Mouse (Mus musculus) MEL (cell line): ENCODE measurements around the gene Mmab. TPM values are rescaled to one million over a fixed set of nuclear protein-coding genes. Genes with fewer than 3 reads are reported as not detected.

Experiments
- DNase-seq: peaks from one replicate; pipeline ENCODE4 v3.0.0; 2011; ENCODE audit warnings: low read depth, low spot score
- H3K27ac ChIP-seq: 2 replicates; pipeline ENCODE4 v1.5.1; 2012; ENCODE audit warnings: low read depth, mild to moderate bottlenecking, control low read depth, low read length, moderate library complexity; ENCODE audit not compliant: control insufficient read depth
- H3K27me3 ChIP-seq, 2 experiments: fragments of 150-350 bp in 1 of 2; sonication (generic) in 1 of 2; 2 replicates each; pipeline ENCODE4 v1.6.1; 2012; ENCODE audit warnings: low read length in 2 of 2, mild to moderate bottlenecking in 2 of 2, improper control_type of control experiment in 1 of 2, moderate library complexity in 1 of 2; ENCODE audit not compliant: insufficient read depth in 2 of 2, control insufficient read depth in 1 of 2
- H3K36me3 ChIP-seq, 2 experiments: 2 replicates each; pipeline ENCODE4 v1.6.1; 2012 to 2014; ENCODE audit warnings: low read length in 2 of 2, improper control_type of control experiment in 1 of 2, inconsistent platforms in 1 of 2, mild to moderate bottlenecking in 1 of 2; ENCODE audit not compliant: insufficient read depth in 2 of 2, control insufficient read depth in 1 of 2
- H3K4me1 ChIP-seq, 2 experiments: fragments of 150-350 bp in 1 of 2; sonication (generic) in 1 of 2; 2 replicates each; pipeline ENCODE4 v1.6.1; 2012; ENCODE audit warnings: low read length in 2 of 2, improper control_type of control experiment in 1 of 2, mild to moderate bottlenecking in 1 of 2; ENCODE audit not compliant: insufficient read depth in 2 of 2, control insufficient read depth in 1 of 2
- H3K4me3 ChIP-seq, 2 experiments: fragments of 150-350 bp in 1 of 2; sonication (generic) in 1 of 2; 2 replicates each; pipeline ENCODE4 v1.5.1; 2012; ENCODE audit warnings: low read depth in 2 of 2, low read length in 2 of 2, mild to moderate bottlenecking in 2 of 2, moderate library complexity in 2 of 2, control low read depth in 1 of 2, improper control_type of control experiment in 1 of 2; ENCODE audit not compliant: control insufficient read depth in 1 of 2, insufficient read depth in 1 of 2
- H3K79me2 ChIP-seq: 2 replicates; pipeline ENCODE4 v1.6.1; 2012; ENCODE audit warnings: mild to moderate bottlenecking, low read length, moderate library complexity; ENCODE audit not compliant: control insufficient read depth, poor library complexity, insufficient read depth
- H3K9ac ChIP-seq: 2 replicates; pipeline ENCODE4 v1.6.1; 2012; ENCODE audit warnings: low read depth, mild to moderate bottlenecking, control low read depth, low read length, moderate library complexity; ENCODE audit not compliant: control insufficient read depth, poor library complexity, severe bottlenecking
- H3K9me3 ChIP-seq: fragments of 150-350 bp; sonication (generic); replicated peaks from 2 replicates; pipeline ENCODE4 v1.6.1; 2012; ENCODE audit warnings: mild to moderate bottlenecking, low read length, improper control_type of control experiment, moderate library complexity; ENCODE audit not compliant: insufficient read depth
- BHLHE40 ChIP-seq: IDR thresholded peaks from 2 replicates; pipeline ENCODE4 v1.6.1; 2012; ENCODE audit warnings: low read depth, mild to moderate bottlenecking, inconsistent platforms, low read length, improper control_type of control experiment, borderline replicate concordance
- CHD1 ChIP-seq: IDR thresholded peaks from 2 replicates; pipeline ENCODE4 v1.6.1; 2012; ENCODE audit warnings: low read depth, mild to moderate bottlenecking, inconsistent platforms, low read length, improper control_type of control experiment
- CHD2 ChIP-seq: IDR thresholded peaks from 2 replicates; pipeline ENCODE4 v1.6.1; 2011; ENCODE audit warnings: low read length, improper control_type of control experiment
- CTCF ChIP-seq, 3 experiments: IDR thresholded peaks in 2 of 3; conservative IDR thresholded peaks in 1 of 3; 2 replicates each; pipeline ENCODE4 v1.5.1; 2011 to 2012; ENCODE audit warnings: low read length in 3 of 3, low read depth in 2 of 3, mild to moderate bottlenecking in 2 of 3, improper control_type of control experiment in 1 of 3, inconsistent platforms in 1 of 3, mixed read lengths in 1 of 3, moderate library complexity in 1 of 3; ENCODE audit not compliant: control insufficient read depth in 1 of 3, insufficient read depth in 1 of 3, poor library complexity in 1 of 3, severe bottlenecking in 1 of 3
- E2F4 ChIP-seq: IDR thresholded peaks from 2 replicates; pipeline ENCODE4 v1.6.1; 2011; ENCODE audit warnings: low read depth, low read length, improper control_type of control experiment, borderline replicate concordance
- ELF1 ChIP-seq: IDR thresholded peaks from 2 replicates; pipeline ENCODE4 v1.6.1; 2014; ENCODE audit warnings: low read depth, mild to moderate bottlenecking, inconsistent platforms, low read length, improper control_type of control experiment, moderate library complexity
- EP300 ChIP-seq, 2 experiments: IDR thresholded peaks; 2 replicates each; pipeline ENCODE4 v1.6.1; 2011; ENCODE audit warnings: improper control_type of control experiment in 2 of 2, low read length in 2 of 2, low read depth in 1 of 2, mild to moderate bottlenecking in 1 of 2
- ETS1 ChIP-seq: IDR thresholded peaks from 2 replicates; pipeline ENCODE4 v1.6.1; 2012; ENCODE audit warnings: low read depth, mild to moderate bottlenecking, inconsistent platforms, low read length, improper control_type of control experiment, moderate library complexity
- GABPA ChIP-seq: IDR thresholded peaks from 2 replicates; pipeline ENCODE4 v1.6.1; 2012; ENCODE audit warnings: low read depth, mild to moderate bottlenecking, inconsistent platforms, low read length, improper control_type of control experiment, moderate library complexity
- JUND ChIP-seq: IDR thresholded peaks from 2 replicates; pipeline ENCODE4 v1.6.1; 2011; ENCODE audit warnings: low read depth, mild to moderate bottlenecking, improper control_type of control experiment, low read length
- MAFK ChIP-seq: IDR thresholded peaks from 2 replicates; pipeline ENCODE4 v1.6.1; 2011; ENCODE audit warnings: low read depth, mild to moderate bottlenecking, low read length, improper control_type of control experiment, borderline replicate concordance
- MAX ChIP-seq: IDR thresholded peaks from 2 replicates; pipeline ENCODE4 v1.6.1; 2011; ENCODE audit warnings: low read length, improper control_type of control experiment
- MEF2A ChIP-seq: IDR thresholded peaks from 2 replicates; pipeline ENCODE4 v1.6.1; 2014; ENCODE audit warnings: low read depth, mild to moderate bottlenecking, inconsistent platforms, low read length, improper control_type of control experiment; ENCODE audit not compliant: poor library complexity, insufficient replicate concordance, severe bottlenecking; ENCODE audit errors: extremely low read depth
- MXI1 ChIP-seq: IDR thresholded peaks from 2 replicates; pipeline ENCODE4 v1.6.1; 2011; ENCODE audit warnings: mild to moderate bottlenecking, low read depth, low read length, improper control_type of control experiment
- MYB ChIP-seq: IDR thresholded peaks from 2 replicates; pipeline ENCODE4 v1.6.1; 2011; ENCODE audit warnings: mild to moderate bottlenecking, low read depth, low read length, improper control_type of control experiment
- MYC ChIP-seq: IDR thresholded peaks from 2 replicates; pipeline ENCODE4 v1.6.1; 2011; ENCODE audit warnings: low read depth, mild to moderate bottlenecking, low read length, improper control_type of control experiment, moderate library complexity
- NELFE ChIP-seq: IDR thresholded peaks from 2 replicates; pipeline ENCODE4 v1.6.1; 2011; ENCODE audit warnings: low read depth, low read length, improper control_type of control experiment
- POLR2A ChIP-seq, 2 experiments: IDR thresholded peaks; 2 replicates each; pipeline ENCODE4 v1.6.1; 2011 to 2012; ENCODE audit warnings: low read length in 2 of 2, mild to moderate bottlenecking in 2 of 2, control low read depth in 1 of 2, improper control_type of control experiment in 1 of 2, low read depth in 1 of 2, moderate library complexity in 1 of 2; ENCODE audit not compliant: control insufficient read depth in 1 of 2, insufficient read depth in 1 of 2, poor library complexity in 1 of 2
- POLR2AphosphoS2 ChIP-seq: IDR thresholded peaks from 2 replicates; pipeline ENCODE4 v1.6.1; 2011; ENCODE audit warnings: low read length, improper control_type of control experiment
- POLR2AphosphoS5 ChIP-seq: IDR thresholded peaks from 2 replicates; pipeline ENCODE4 v1.6.1; 2012; ENCODE audit warnings: low read depth, borderline replicate concordance, mild to moderate bottlenecking, inconsistent platforms, low read length, moderate library complexity, mixed read lengths
- RAD21 ChIP-seq: IDR thresholded peaks from 2 replicates; pipeline ENCODE4 v1.6.1; 2011; ENCODE audit warnings: mild to moderate bottlenecking, low read depth, low read length, improper control_type of control experiment
- RCOR1 ChIP-seq: IDR thresholded peaks from 2 replicates; pipeline ENCODE4 v1.6.1; 2012; ENCODE audit warnings: low read depth, mild to moderate bottlenecking, inconsistent platforms, low read length, improper control_type of control experiment
- SIN3A ChIP-seq: IDR thresholded peaks from 2 replicates; pipeline ENCODE4 v1.6.1; 2012; ENCODE audit warnings: low read length, improper control_type of control experiment, inconsistent platforms
- SMC3 ChIP-seq: IDR thresholded peaks from 2 replicates; pipeline ENCODE4 v1.6.1; 2011; ENCODE audit warnings: low read depth, low read length, improper control_type of control experiment
- TAL1 ChIP-seq: IDR thresholded peaks from 2 replicates; pipeline ENCODE4 v1.6.1; 2012; ENCODE audit warnings: mild to moderate bottlenecking, inconsistent platforms, low read length, moderate library complexity, mixed read lengths
- TBP ChIP-seq: IDR thresholded peaks from 2 replicates; pipeline ENCODE4 v1.8.0; 2011; ENCODE audit warnings: low read depth, low read length, improper control_type of control experiment
- TCF12 ChIP-seq: IDR thresholded peaks from 2 replicates; pipeline ENCODE4 v1.6.1; 2014; ENCODE audit warnings: low read depth, mild to moderate bottlenecking, inconsistent platforms, low read length, improper control_type of control experiment, moderate library complexity
- UBTF ChIP-seq: IDR thresholded peaks from 2 replicates; pipeline ENCODE4 v1.6.1; 2012; ENCODE audit warnings: low read depth, mild to moderate bottlenecking, inconsistent platforms, low read length, improper control_type of control experiment, moderate library complexity, borderline replicate concordance; ENCODE audit not compliant: insufficient read depth
- USF1 ChIP-seq: IDR thresholded peaks from 2 replicates; pipeline ENCODE4 v1.6.1; 2014; ENCODE audit warnings: low read depth, mild to moderate bottlenecking, inconsistent platforms, low read length, improper control_type of control experiment, moderate library complexity
- USF2 ChIP-seq, 2 experiments: IDR thresholded peaks; 2 replicates each; pipeline ENCODE4 v1.6.1; 2011 to 2012; ENCODE audit warnings: improper control_type of control experiment in 2 of 2, low read length in 2 of 2, borderline replicate concordance in 1 of 2, inconsistent platforms in 1 of 2, low read depth in 1 of 2, mild to moderate bottlenecking in 1 of 2; ENCODE audit not compliant: insufficient read depth in 1 of 2
- ZC3H11A ChIP-seq: IDR thresholded peaks from 2 replicates; pipeline ENCODE4 v1.6.1; 2012; ENCODE audit warnings: low read depth, mild to moderate bottlenecking, inconsistent platforms, low read length, improper control_type of control experiment
- ZMIZ1 ChIP-seq: IDR thresholded peaks from 2 replicates; pipeline ENCODE4 v1.6.1; 2012; ENCODE audit warnings: low read depth, mild to moderate bottlenecking, inconsistent platforms, low read length, improper control_type of control experiment, moderate library complexity
- ZNF384 ChIP-seq: IDR thresholded peaks from 2 replicates; pipeline ENCODE4 v1.6.1; 2012; ENCODE audit warnings: low read depth, mild to moderate bottlenecking, inconsistent platforms, low read length, improper control_type of control experiment
- polyA plus RNA-seq, 2 experiments: library from polyadenylated mRNA; stranded (reverse) in 1 of 2; unstranded in 1 of 2; fragments of >175 nt in 1 of 2; fragments of >200 nt in 1 of 2; gene quantifications; 2 replicates each; pipeline versions ENCODE4 v1.2.1 to v1.2.4; 2012; ENCODE audit warnings: low replicate concordance in 2 of 2, low read depth in 1 of 2; ENCODE audit not compliant: insufficient read length in 2 of 2, insufficient read depth in 1 of 2, missing spikeins in 1 of 2
- total RNA-seq: library from RNA; depleted of rRNA; stranded (reverse); fragments of 300-350 nt; gene quantifications from 2 replicates; pipeline ENCODE4 v1.2.3, GENCODE M21; 2012

The Mmab gene
- total and polyA plus RNA-seq, 3 experiments, result 10.4 to 21.0 TPM; not detected in 1

GRCm38 (mm10) chr5:114449011-114449410 is 5.2 kb upstream of the Mmab start:
- Histone ChIP-seq H3K27me3 (no peaks in the 10 kb centered on the region), H3K9me3 (no peaks in the 10 kb centered on the region), H3K4me3 (no peak overlapping the region), H3K36me3 (peaks cover 0 to 2% of the 10 kb centered on the region in 2 experiments; a peak in 1 of 4 replicates), H3K4me1 (no peaks in the 10 kb centered on the region; a peak in 1 of 4 replicates), H3K79me2 (no peaks in the 10 kb centered on the region), H3K9ac (no peak overlapping the region), H3K27ac (no peak overlapping the region)
- no peak for TF ChIP-seq TBP
- no peak for DNase-seq

GRCm38 (mm10) chr5:114444368-114444692 is 470 bp upstream of the Mmab start:
- Histone ChIP-seq H3K9me3 (no peaks in the 10 kb centered on the region), H3K36me3 (peaks cover 0 to 2% of the 10 kb centered on the region in 2 experiments; a peak in 1 of 4 replicates), H3K9ac (peak overlapping the region; percentile 84), H3K4me3 (peak overlapping the region; percentile 78 to 81), H3K4me1 (peaks cover 0 to 2% of the 10 kb centered on the region in 2 experiments; a peak in 2 of 4 replicates), H3K27me3 (no peaks in the 10 kb centered on the region), H3K27ac (0 out of 2 replicates have a peak overlapping the region, but pooled peaks have one; percentile 4), H3K79me2 (no peaks in the 10 kb centered on the region; the same call in 1 of the 2 replicates)
- DNase-seq, result no peak
- TF ChIP-seq CTCF (IDR thresholded peaks at IDR 0.05 in 2 of 3, conservative IDR thresholded peaks at IDR 0.05 in 1 of 3; ENCODE audit: control insufficient read depth in 1 of 3, insufficient read depth in 1 of 3, low read depth in 2 of 3, low read length in 3 of 3, poor library complexity in 1 of 3, severe bottlenecking in 1 of 3) (no peak), MYC (no peak), USF2 (IDR thresholded peaks at IDR 0.05; ENCODE audit: borderline replicate concordance in 1 of 2, insufficient read depth in 1 of 2, low read depth in 1 of 2, low read length in 2 of 2) (no peak), MYB (no peak), USF1 (no peak), MXI1 (0 out of 2 replicates have a peak, but pooled peaks have one; percentile 29), JUND (no peak), TAL1 (no peak), POLR2AphosphoS5 (no peak), MAFK (no peak), SMC3 (no peak), ETS1 (no peak), TCF12 (no peak), POLR2A (IDR thresholded peaks at IDR 0.05; ENCODE audit: control insufficient read depth in 1 of 2, insufficient read depth in 1 of 2, low read depth in 1 of 2, low read length in 2 of 2, poor library complexity in 1 of 2) (peak in 1 of 2 experiments; percentile 80; a peak in 2 of 4 replicates), BHLHE40 (no peak), CHD1 (no peak), NELFE (peak; percentile 83; the same call in 1 of the 2 replicates), ZNF384 (no peak), SIN3A (peak; percentile 67; the same call in 1 of the 2 replicates), MEF2A (no peak), E2F4 (no peak), MAX (no peak; the same call in 1 of the 2 replicates), EP300 (IDR thresholded peaks at IDR 0.05; ENCODE audit: low read depth in 1 of 2, low read length in 2 of 2) (no peak), ZMIZ1 (no peak), UBTF (no peak), RAD21 (no peak), GABPA (no peak), RCOR1 (no peak), ELF1 (no peak), POLR2AphosphoS2 (no peak), CHD2 (no peak), ZC3H11A (no peak)
